Mouse (Mus musculus) gastrocnemius, postnatal 4 days (tissue): Measurements from ENCODE around the gene Vmn1r87. TPM values are rescaled to one million over a fixed set of nuclear protein-coding genes. Genes with fewer than 3 reads are reported as not detected.
"Not testable (repeated sequence)": the region's sequence is repeated elsewhere in the genome, so short reads cannot be mapped to it uniquely, and the experiment has no call there.

Experiments
- DNase-seq, 2 experiments: peaks; one replicate each; pipeline ENCODE4 v3.0.0; 2021 to 2022; ENCODE audit warnings: low spot score in 2 of 2, mixed read lengths in 2 of 2
- long read RNA-seq, 2 experiments: library from polyadenylated mRNA; stranded (forward); transcript quantifications; one replicate each; pipeline ENCODE4 v2.0.0; 2021
- total RNA-seq, 2 experiments: library from RNA; stranded (reverse); gene quantifications; 2 replicates each; pipeline ENCODE4 v1.2.3; 2021

Gene Vmn1r87
- not detected for total RNA-seq
- long read RNA-seq, experiment 1: 0 reads
- long read RNA-seq, experiment 2: 0 reads

DNA sequence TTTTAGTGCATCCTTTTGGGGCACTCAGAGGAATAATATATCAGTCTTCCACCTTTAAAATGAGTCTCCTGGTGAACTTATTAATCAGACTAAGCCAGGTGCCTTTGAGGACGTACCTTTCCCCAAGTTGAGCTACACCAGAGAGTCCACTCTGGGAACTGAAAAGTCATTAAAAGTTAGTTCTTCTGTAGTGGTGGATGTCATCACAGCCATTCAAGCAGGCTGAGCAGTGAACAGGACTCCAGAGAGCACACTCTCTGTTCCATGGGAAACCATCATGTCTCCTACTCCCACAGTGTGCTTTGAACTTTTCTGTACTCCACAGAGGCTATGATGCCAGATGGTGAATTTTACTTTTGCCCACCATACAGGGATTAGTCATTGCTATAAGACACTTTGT, at the start of gene Vmn1r87:
Vmn1r87 (minus strand) TSS at position 101 of the 400 bp plus-strand sequence.
- no peak for DNase-seq

GRCm38 (mm10) chr7:13159268-13159667, 19.3 kb upstream of the Vmn1r87 start, which contains the start of gene Vmn1r88:
Gene Vmn1r88, plus strand, starts transcription at chr7:13159568.
- no peak for DNase-seq

GRCm38 (mm10) chr7:13137340-13137739, 2.6 kb downstream of the Vmn1r87 start:
- no peak for DNase-seq

GRCm38 (mm10) chr7:13131856-13132255, 8.1 kb downstream of the Vmn1r87 start:
- no peak for DNase-seq

- not testable (repeated sequence) for DNase-seq
These were observed 16.3 kb downstream of the Vmn1r87 start for GRCm38 (mm10) chr7:13123554-13124153.

DNA sequence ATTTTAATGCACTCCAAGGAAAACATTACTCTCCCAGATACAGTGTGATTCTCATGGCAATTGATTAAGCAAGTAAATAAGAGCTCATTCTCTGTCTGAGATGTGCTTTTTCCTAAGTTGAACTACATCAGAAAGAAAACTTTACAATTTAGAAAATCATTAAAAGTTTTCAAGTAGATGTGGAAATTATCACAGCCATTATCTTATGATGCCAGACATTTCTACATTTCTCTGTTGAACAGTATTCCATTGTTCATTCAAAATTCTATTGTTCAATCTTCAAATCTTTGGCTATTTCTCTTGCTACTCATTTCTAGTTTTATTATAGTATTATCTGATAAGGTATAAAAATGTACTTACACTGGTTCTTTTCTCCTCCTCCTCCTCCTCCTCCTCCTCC, 20.1 kb downstream of the Vmn1r87 start, which contains the start of gene Vmn1r86:
Vmn1r86 (minus strand) TSS at position 101 of the 400 bp plus-strand sequence.
- no peak for DNase-seq

DNA sequence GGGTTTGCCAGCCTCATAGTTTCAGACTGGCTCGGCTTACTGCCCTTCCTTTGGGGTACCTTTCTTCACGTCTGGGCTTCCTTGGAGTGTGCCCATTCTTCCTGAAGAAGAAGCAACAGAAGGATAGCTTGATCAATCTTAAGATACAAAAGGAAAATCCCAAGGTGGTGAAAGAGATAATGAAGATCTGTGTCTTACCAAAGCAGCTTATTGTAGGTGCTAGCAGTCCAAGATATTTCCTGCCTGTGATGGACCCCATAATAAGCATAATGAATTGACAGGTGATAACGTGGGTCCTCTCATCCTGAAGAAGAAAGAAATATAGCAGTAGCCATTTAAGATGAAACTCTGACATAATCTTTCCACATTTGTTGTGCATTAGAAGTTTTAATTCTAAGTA, 44.9 kb downstream of the Vmn1r87 start, which contains the start of gene Vmn1r85:
Vmn1r85 (minus strand) TSS at position 101 of the 400 bp plus-strand sequence.
- DNase-seq: no peak

Other genes starting within 250 kb of the Vmn1r87 start
- 1 to 10 TPM; 4.9 to 5.7 TPM for gene Zscan22, start 242.3 kb downstream of the Vmn1r87 start, total RNA-seq
- gene Rps5, start 217.9 kb downstream of the Vmn1r87 start, total RNA-seq: 1,000 to 10,000 TPM; 1,104 to 1,266 TPM
- under 1 TPM; 0.62 to 0.69 TPM for gene Rnf225, start 212.7 kb downstream of the Vmn1r87 start, total RNA-seq
- gene Zfp324, start 174.3 kb downstream of the Vmn1r87 start, total RNA-seq: 1 to 10 TPM; 6.0 to 6.6 TPM
- 1 to 10 TPM; 4.2 TPM for gene Zfp446, start 162.3 kb downstream of the Vmn1r87 start, total RNA-seq
- under 1 TPM; 0.10 to 0.20 TPM for gene Slc27a5, start 142.0 kb downstream of the Vmn1r87 start, total RNA-seq
- gene Trim28, start 141.0 kb downstream of the Vmn1r87 start, total RNA-seq: 100 to 1,000 TPM; 232 to 252 TPM
- gene Zbtb45, start 130.1 kb downstream of the Vmn1r87 start, total RNA-seq: 10 to 100 TPM; 10.4 to 13.5 TPM
- 100 to 1,000 TPM; 135 to 143 TPM for gene Chmp2a, start 105.3 kb downstream of the Vmn1r87 start, total RNA-seq
- gene Ube2m, start 101.9 kb downstream of the Vmn1r87 start, total RNA-seq: 100 to 1,000 TPM; 163 to 175 TPM
- 1 to 10 TPM; 1.6 to 1.8 TPM for gene Mzf1, start 85.4 kb downstream of the Vmn1r87 start, total RNA-seq
- gene Vmn1r85, start 45.0 kb downstream of the Vmn1r87 start, total RNA-seq: not detected
- gene Vmn1r86, start 20.2 kb downstream of the Vmn1r87 start, total RNA-seq: not detected
- under 1 TPM; 0.05 to 0.08 TPM for gene Vmn1r88, start 19.4 kb upstream of the Vmn1r87 start, total RNA-seq
- not detected for gene Vmn1r89, start 72.9 kb upstream of the Vmn1r87 start, total RNA-seq
- 10 to 100 TPM; 32.3 to 34.9 TPM for gene Lig1, start 137.1 kb upstream of the Vmn1r87 start, total RNA-seq
- 10 to 100 TPM in 1 of 2 experiments, 1 to 10 TPM in 1; 9.4 to 10.0 TPM for gene Zswim9, start 138.6 kb upstream of the Vmn1r87 start, total RNA-seq
- gene Pla2g4c, start 184.5 kb upstream of the Vmn1r87 start, total RNA-seq: under 1 TPM; 0.27 to 0.31 TPM